Mouse (Mus musculus): ENCODE measurements around the gene Dock4.

GRCm38 (mm10) chr12:40773091-40773490 is 327.3 kb downstream of the Dock4 start:
- no peak for TF ChIP-seq CTCF (IDR thresholded peaks at IDR 0.05; ENCODE audit: control insufficient read depth, insufficient read depth, insufficient replicate concordance, low read depth, low read length)
- TF ChIP-seq POLR2A (IDR thresholded peaks at IDR 0.05; ENCODE audit: control insufficient read depth, low read depth, low read length) = no peak
